Mouse (Mus musculus): ENCODE results near the gene Slc41a2. TPM values are rescaled to one million over a fixed set of nuclear protein-coding genes. Genes with fewer than 3 reads are reported as not detected.
A peak's percentile ranks its signal among the peaks of the same experiment; 100 is the strongest.

Slc41a2 gene
- polyA plus RNA-seq, 1 experiment from 2014 or later = 1.6 TPM

- 33% methylated on average over 2 of the region's 2 CpGs for WGBS
- Histone ChIP-seq H3K36me3 (ENCODE audit: control insufficient read depth, insufficient read depth, low read length) (no peaks in the 10 kb centered on the region), H3K4me1 (replicated peaks; ENCODE audit: control insufficient read depth, insufficient read depth, low read length) (no peaks in the 10 kb centered on the region), H3K9me3 (ENCODE audit: control insufficient read depth, low read length) (no peaks in the 10 kb centered on the region), H3K9ac (ENCODE audit: low read length) (no peak overlapping the region), H3K27me3 (replicated peaks; ENCODE audit: control insufficient read depth, insufficient read depth, low read length) (0 out of 2 replicates have a peak, but pooled peaks cover 3% of the 10 kb centered on the region), H3K4me2 (ENCODE audit: low read length) (no peak overlapping the region), H3K27ac (ENCODE audit: low read depth) (no peak overlapping the region), H3K4me3 (ENCODE audit: low read depth, low read length) (no peak overlapping the region)
- DNase-seq (ENCODE audit: low spot score) (no peak), ATAC-seq (replicated peaks; ENCODE audit: low FRiP score, low TSS enrichment, low read depth) (no peak)
Observed at GRCm38 (mm10) chr10:83343828-83344685, 6.4 kb upstream of the Slc41a2 start.

GRCm38 (mm10) chr10:83343171-83343570, 5.5 kb upstream of the Slc41a2 start:
- Histone ChIP-seq H3K36me3 (ENCODE audit: control insufficient read depth, insufficient read depth, low read length) (no peaks in the 10 kb centered on the region), H3K27ac (ENCODE audit: low read depth) (no peak overlapping the region), H3K9ac (ENCODE audit: low read length) (no peak overlapping the region), H3K4me3 (ENCODE audit: low read depth, low read length) (no peak overlapping the region), H3K4me2 (ENCODE audit: low read length) (no peak overlapping the region), H3K4me1 (replicated peaks; ENCODE audit: control insufficient read depth, insufficient read depth, low read length) (no peaks in the 10 kb centered on the region), H3K9me3 (ENCODE audit: control insufficient read depth, low read length) (no peaks in the 10 kb centered on the region), H3K27me3 (replicated peaks; ENCODE audit: control insufficient read depth, insufficient read depth, low read length) (peaks cover 4% of the 10 kb centered on the region; the same call in 1 of the 2 replicates)
- no peak for DNase-seq (ENCODE audit: low spot score)
- ATAC-seq (replicated peaks; ENCODE audit: low FRiP score, low TSS enrichment, low read depth) = no peak
- 78% methylated on average over 5 of the region's 5 CpGs for WGBS

- H3K27ac ChIP-seq (ENCODE audit: low read depth) = no peak overlapping the region
- H3K9ac ChIP-seq (ENCODE audit: low read length) = no peak overlapping the region
- H3K4me3 ChIP-seq (ENCODE audit: low read depth, low read length) = no peak overlapping the region
- DNase-seq (ENCODE audit: low spot score) (no peak), ATAC-seq (replicated peaks; ENCODE audit: low FRiP score, low TSS enrichment, low read depth) (no peak)
- H3K4me1 ChIP-seq (replicated peaks; ENCODE audit: control insufficient read depth, insufficient read depth, low read length) = no peaks in the 10 kb centered on the region
- H3K4me2 ChIP-seq (ENCODE audit: low read length) = no peak overlapping the region
- peaks cover 23% of the 10 kb centered on the region for H3K27me3 ChIP-seq (replicated peaks; ENCODE audit: control insufficient read depth, insufficient read depth, low read length)
- no peaks in the 10 kb centered on the region for H3K9me3 ChIP-seq (ENCODE audit: control insufficient read depth, low read length)
- H3K36me3 ChIP-seq (ENCODE audit: control insufficient read depth, insufficient read depth, low read length) = no peaks in the 10 kb centered on the region
- WGBS = 32% methylated on average over 2 of the region's 2 CpGs
Observed at GRCm38 (mm10) chr10:83341226-83341625, 3.5 kb upstream of the Slc41a2 start.

DNA sequence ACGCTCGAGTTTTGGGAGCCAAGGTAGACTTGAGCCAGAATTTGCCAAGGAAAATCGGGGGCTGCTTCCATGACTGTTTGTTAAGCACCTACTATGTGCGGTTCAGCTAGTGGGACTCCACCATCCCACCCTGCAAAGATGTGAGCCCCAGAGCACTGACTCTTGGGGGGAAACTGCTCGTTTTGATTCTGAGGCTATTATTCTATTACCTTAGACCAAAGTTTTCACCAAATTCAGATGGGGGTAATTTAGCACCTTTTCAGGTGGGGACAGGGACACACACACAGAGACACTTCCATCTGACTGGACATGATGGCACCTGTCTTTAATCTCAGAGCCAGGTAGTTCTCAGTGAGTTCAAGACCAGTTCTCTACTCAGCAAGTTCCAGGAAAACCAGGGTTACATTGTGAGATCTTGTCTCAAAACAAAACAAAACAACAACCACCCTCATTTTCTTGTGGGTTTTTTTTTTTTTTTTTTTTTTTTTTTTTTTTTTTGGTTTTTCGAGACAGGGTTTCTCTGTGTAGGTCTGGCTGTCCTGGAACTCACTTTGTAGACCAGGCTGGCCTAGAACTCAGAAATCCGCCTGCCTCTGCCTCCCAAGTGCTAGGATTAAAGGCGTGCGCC, 403 bp upstream of the Slc41a2 start:
- no peak for DNase-seq (ENCODE audit: low spot score)
- H3K9me3 ChIP-seq (ENCODE audit: control insufficient read depth, low read length) = no peaks in the 10 kb centered on the region
- no peak for ATAC-seq (replicated peaks; ENCODE audit: low FRiP score, low TSS enrichment, low read depth)
- H3K27me3 ChIP-seq (replicated peaks; ENCODE audit: control insufficient read depth, insufficient read depth, low read length) = peaks cover 43% of the 10 kb centered on the region
- no peak overlapping the region for H3K27ac ChIP-seq (ENCODE audit: low read depth)
- H3K9ac ChIP-seq (ENCODE audit: low read length) = no peak overlapping the region
- H3K36me3 ChIP-seq (ENCODE audit: control insufficient read depth, insufficient read depth, low read length) = no peaks in the 10 kb centered on the region
- peak overlapping the region; percentile 54 for H3K4me3 ChIP-seq (ENCODE audit: low read depth, low read length)
- peak overlapping the region; percentile 98 for H3K4me2 ChIP-seq (ENCODE audit: low read length)
- no peaks in the 10 kb centered on the region for H3K4me1 ChIP-seq (replicated peaks; ENCODE audit: control insufficient read depth, insufficient read depth, low read length)
- 45% methylated on average over 8 of the region's 9 CpGs for WGBS

DNA sequence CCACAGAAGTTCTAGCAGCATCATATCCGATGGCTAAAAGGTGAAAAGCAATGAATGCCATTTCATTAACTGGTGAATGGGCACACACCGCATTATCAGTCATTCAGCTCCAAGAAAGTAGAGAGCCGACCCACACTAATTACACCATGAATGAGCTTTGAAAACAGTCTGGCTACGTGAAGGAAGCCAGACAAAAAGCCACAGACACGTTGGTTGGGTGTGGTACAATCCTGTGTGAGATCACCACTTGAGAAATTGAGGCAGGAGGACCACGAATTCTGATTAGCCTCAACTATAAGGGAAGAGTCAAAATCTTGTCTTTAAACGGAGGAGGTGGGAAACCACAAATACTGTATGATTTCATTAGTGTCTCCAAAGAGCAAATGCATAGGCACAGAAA, 1.3 kb downstream of the Slc41a2 start:
- 37% methylated on average over 7 of the region's 7 CpGs for WGBS
- Histone ChIP-seq H3K27me3 (replicated peaks; ENCODE audit: control insufficient read depth, insufficient read depth, low read length) (peaks cover 43% of the 10 kb centered on the region), H3K9me3 (ENCODE audit: control insufficient read depth, low read length) (no peaks in the 10 kb centered on the region)

DNA sequence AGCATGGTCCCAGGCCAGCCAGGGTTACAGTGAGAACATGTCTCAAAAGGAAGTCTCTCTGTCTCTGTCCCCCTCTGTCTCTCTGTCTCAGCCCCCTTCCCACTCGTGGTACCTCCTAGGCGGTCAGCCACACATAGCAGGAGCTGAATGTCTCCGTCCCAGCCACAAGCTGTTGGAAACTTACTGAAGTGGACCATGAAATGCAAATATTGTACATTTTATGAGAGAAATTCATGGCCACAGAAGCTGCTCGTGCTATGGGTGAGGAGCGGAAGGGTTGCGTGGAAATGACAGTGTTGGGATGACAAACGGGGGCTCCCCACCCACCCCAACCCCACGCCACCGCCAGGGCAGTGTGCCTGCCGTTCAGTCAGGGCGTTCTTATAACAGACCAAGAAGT, 5.1 kb downstream of the Slc41a2 start:
- Histone ChIP-seq H3K27me3 (replicated peaks; ENCODE audit: control insufficient read depth, insufficient read depth, low read length) (peaks cover 33% of the 10 kb centered on the region), H3K9me3 (ENCODE audit: control insufficient read depth, low read length) (no peaks in the 10 kb centered on the region), H3K36me3 (ENCODE audit: control insufficient read depth, insufficient read depth, low read length) (no peaks in the 10 kb centered on the region), H3K4me1 (replicated peaks; ENCODE audit: control insufficient read depth, insufficient read depth, low read length) (no peaks in the 10 kb centered on the region), H3K4me3 (ENCODE audit: low read depth, low read length) (no peak overlapping the region), H3K27ac (ENCODE audit: low read depth) (no peak overlapping the region), H3K4me2 (ENCODE audit: low read length) (no peak overlapping the region), H3K9ac (ENCODE audit: low read length) (no peak overlapping the region)
- WGBS = 83% methylated on average over 11 of the region's 11 CpGs
- ATAC-seq (replicated peaks; ENCODE audit: low FRiP score, low TSS enrichment, low read depth) = no peak
- no peak for DNase-seq (ENCODE audit: low spot score)

More for the DNA sequence above, 1.3 kb downstream of the Slc41a2 start:
- no peak for ATAC-seq (replicated peaks; ENCODE audit: low FRiP score, low TSS enrichment, low read depth)
- no peak overlapping the region for H3K27ac ChIP-seq (ENCODE audit: low read depth)
- DNase-seq (ENCODE audit: low spot score) = no peak
- no peaks in the 10 kb centered on the region for H3K36me3 ChIP-seq (ENCODE audit: control insufficient read depth, insufficient read depth, low read length)
- H3K4me3 ChIP-seq (ENCODE audit: low read depth, low read length) = no peak overlapping the region
- H3K4me1 ChIP-seq (replicated peaks; ENCODE audit: control insufficient read depth, insufficient read depth, low read length) = no peaks in the 10 kb centered on the region
- H3K9ac ChIP-seq (ENCODE audit: low read length) = no peak overlapping the region
- H3K4me2 ChIP-seq (ENCODE audit: low read length) = no peak overlapping the region

- Histone ChIP-seq H3K27ac (ENCODE audit: low read depth) (no peak overlapping the region), H3K27me3 (replicated peaks; ENCODE audit: control insufficient read depth, insufficient read depth, low read length) (peaks cover 26% of the 10 kb centered on the region), H3K9me3 (ENCODE audit: control insufficient read depth, low read length) (no peaks in the 10 kb centered on the region), H3K9ac (ENCODE audit: low read length) (no peak overlapping the region), H3K4me2 (ENCODE audit: low read length) (no peak overlapping the region), H3K36me3 (ENCODE audit: control insufficient read depth, insufficient read depth, low read length) (no peaks in the 10 kb centered on the region), H3K4me1 (replicated peaks; ENCODE audit: control insufficient read depth, insufficient read depth, low read length) (no peaks in the 10 kb centered on the region), H3K4me3 (ENCODE audit: low read depth, low read length) (no peak overlapping the region)
- DNase-seq (ENCODE audit: low spot score) (no peak), ATAC-seq (replicated peaks; ENCODE audit: low FRiP score, low TSS enrichment, low read depth) (no peak)
- WGBS = 89% methylated on average over 5 of the region's 5 CpGs
Observed at GRCm38 (mm10) chr10:83331811-83332210, 5.9 kb downstream of the Slc41a2 start.

DNA sequence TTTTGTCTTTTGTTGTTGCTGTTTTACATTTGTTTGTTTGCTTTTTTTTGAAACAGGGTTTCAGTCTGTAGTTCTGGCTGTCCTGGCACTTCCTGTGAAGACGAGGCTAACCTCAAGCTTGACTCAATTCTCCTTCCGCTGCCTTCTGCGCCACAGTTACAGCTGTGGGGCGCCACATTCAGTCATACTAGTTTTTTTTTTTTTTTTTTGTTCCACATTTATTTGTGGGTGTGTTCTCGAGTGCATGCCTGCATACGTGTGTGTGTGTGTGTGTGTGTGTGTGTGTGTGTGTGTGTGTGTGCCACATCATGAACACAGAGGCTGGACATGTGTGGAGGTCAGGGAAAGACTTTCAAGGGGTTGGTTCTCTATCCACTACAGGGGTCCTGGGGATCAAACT, 7.3 kb downstream of the Slc41a2 start:
- Histone ChIP-seq H3K4me3 (ENCODE audit: low read depth, low read length) (no peak overlapping the region), H3K9ac (ENCODE audit: low read length) (no peak overlapping the region), H3K4me1 (replicated peaks; ENCODE audit: control insufficient read depth, insufficient read depth, low read length) (no peaks in the 10 kb centered on the region), H3K27ac (ENCODE audit: low read depth) (no peak overlapping the region), H3K36me3 (ENCODE audit: control insufficient read depth, insufficient read depth, low read length) (no peaks in the 10 kb centered on the region), H3K9me3 (ENCODE audit: control insufficient read depth, low read length) (no peaks in the 10 kb centered on the region), H3K27me3 (replicated peaks; ENCODE audit: control insufficient read depth, insufficient read depth, low read length) (peaks cover 11% of the 10 kb centered on the region), H3K4me2 (ENCODE audit: low read length) (no peak overlapping the region)
- WGBS = 73% methylated on average over 6 of the region's 6 CpGs
- no peak for DNase-seq (ENCODE audit: low spot score)
- no peak for ATAC-seq (replicated peaks; ENCODE audit: low FRiP score, low TSS enrichment, low read depth)
